Mouse (Mus musculus) hindbrain, postnatal 0 days (tissue): ENCODE data around the gene Slc35g3. TPM values are rescaled to one million over a fixed set of nuclear protein-coding genes. Genes with fewer than 3 reads are reported as not detected.

Source experiments
- ATAC-seq: fragments of 200-750 bp; cut with Nextera tagmentation; 2 replicates; pipeline ENCODE4 v1.8.0; 2017; ENCODE audit warnings: mild to moderate bottlenecking, moderate TSS enrichment, moderate library complexity
- DNase-seq: peaks from one replicate; pipeline ENCODE4 v3.0.0-alpha.2; 2015; ENCODE audit warnings: low spot score
- H3K27ac ChIP-seq: fragments of 300-500 bp; sonication (generic); 2 replicates; pipeline ENCODE4 v1.5.1; 2014; ENCODE audit warnings: mild to moderate bottlenecking
- H3K27me3 ChIP-seq: fragments of 300-500 bp; sonication (generic); 2 replicates; pipeline ENCODE4 v1.6.1; 2014; ENCODE audit warnings: low read length, mixed read lengths; ENCODE audit not compliant: insufficient read depth
- H3K36me3 ChIP-seq: fragments of 300-500 bp; sonication (generic); 2 replicates; pipeline ENCODE4 v1.6.1; 2014; ENCODE audit warnings: low read length, mixed read lengths; ENCODE audit not compliant: insufficient read depth
- H3K4me1 ChIP-seq: fragments of 300-500 bp; sonication (generic); 2 replicates; pipeline ENCODE4 v1.6.1; 2014; ENCODE audit warnings: antibody characterized with exemption, low read length, mixed read lengths; ENCODE audit not compliant: insufficient read depth
- H3K4me2 ChIP-seq: fragments of 300-500 bp; sonication (generic); 2 replicates; pipeline ENCODE4 v1.6.1; 2014; ENCODE audit warnings: low read depth, mild to moderate bottlenecking, low read length, moderate library complexity, mixed read lengths
- H3K4me3 ChIP-seq: fragments of 300-500 bp; sonication (generic); 2 replicates; pipeline ENCODE4 v1.5.1; 2014; ENCODE audit warnings: low read length
- H3K9ac ChIP-seq: fragments of 300-500 bp; sonication (generic); replicated peaks from 2 replicates; pipeline ENCODE4 v1.6.1; 2014; ENCODE audit warnings: mild to moderate bottlenecking, low read length, moderate library complexity, mixed read lengths
- H3K9me3 ChIP-seq: fragments of 300-500 bp; sonication (generic); 2 replicates; pipeline ENCODE4 v1.6.1; 2016; ENCODE audit warnings: low read length, mixed read lengths
- CTCF ChIP-seq: IDR thresholded peaks from 2 replicates; pipeline ENCODE4 v1.5.1; 2016; ENCODE audit warnings: antibody characterized with exemption, control low read depth, low read depth
- WGBS: fragments of 180-500 bp; shearing (Covaris S2); extraction: QIAGEN DNeasy Blood & Tissue Kit; methylation state at CpG from one replicate; pipeline ENCODE4 v1.1.7; 2014; 5-methylcytosine and 5-hydroxymethylcytosine counted together
- polyA plus RNA-seq: library from polyadenylated mRNA; unstranded; fragments of >200 nt; fragmentation: Nextera tagmentation; extraction: Ambion mirVana; gene quantifications from 2 replicates; pipeline ENCODE4 v1.2.1, GENCODE M21; 2015
- total RNA-seq: library from RNA; depleted of rRNA; stranded (reverse); fragments of >200 nt; gene quantifications from 2 replicates; pipeline ENCODE4 v1.2.3, GENCODE M21; 2014

Gene Slc35g3
- total and polyA plus RNA-seq, 2 experiments from 2014 or later, result 0.15 TPM; not detected in 1

- Histone ChIP-seq H3K36me3 (no peaks in the 10 kb centered on the region), H3K9me3 (no peaks in the 10 kb centered on the region), H3K4me3 (no peak overlapping the region), H3K4me1 (no peaks in the 10 kb centered on the region), H3K9ac (0 out of 2 replicates have a peak overlapping the region, but pooled peaks have one; percentile 28), H3K27me3 (no peaks in the 10 kb centered on the region), H3K27ac (no peak overlapping the region), H3K4me2 (no peak overlapping the region)
- TF ChIP-seq CTCF, result no peak
- 60% methylated on average over 5 of the region's 5 CpGs for WGBS
- DNase-seq (no peak), ATAC-seq (no peak)
These were observed 27.7 kb upstream of the Slc35g3 start for GRCm38 (mm10) chr11:69789431-69789830.

- DNase-seq, result no peak
- H3K9ac ChIP-seq, result no peak overlapping the region
- no peaks in the 10 kb centered on the region for H3K9me3 ChIP-seq
- no peaks in the 10 kb centered on the region for H3K36me3 ChIP-seq
- H3K4me1 ChIP-seq, result no peaks in the 10 kb centered on the region
- no peak overlapping the region for H3K27ac ChIP-seq
- ATAC-seq, result no peak
- H3K4me2 ChIP-seq, result no peak overlapping the region
- WGBS, result 80% methylated on average over 5 of the region's 5 CpGs
- TF ChIP-seq CTCF, result no peak
- H3K27me3 ChIP-seq, result no peaks in the 10 kb centered on the region
- H3K4me3 ChIP-seq, result no peak overlapping the region
These were observed 25.5 kb upstream of the Slc35g3 start for GRCm38 (mm10) chr11:69787306-69787705.

- Histone ChIP-seq H3K4me3 (no peak overlapping the region), H3K27me3 (no peaks in the 10 kb centered on the region), H3K9ac (no peak overlapping the region), H3K27ac (no peak overlapping the region), H3K4me2 (0 out of 2 replicates have a peak overlapping the region, but pooled peaks have one; percentile 11), H3K4me1 (no peaks in the 10 kb centered on the region), H3K9me3 (no peaks in the 10 kb centered on the region), H3K36me3 (no peaks in the 10 kb centered on the region)
- no peak for TF ChIP-seq CTCF
- ATAC-seq (no peak), DNase-seq (no peak)
- WGBS, result 44% methylated on average over 15 of the region's 15 CpGs
These were observed 23.1 kb upstream of the Slc35g3 start for GRCm38 (mm10) chr11:69784793-69785272.

GRCm38 (mm10) chr11:69781828-69782227 lies 20.1 kb upstream of the Slc35g3 start:
- WGBS, result 27% methylated on average over 4 of the region's 4 CpGs
- ATAC-seq (no peak), DNase-seq (no peak)
- Histone ChIP-seq H3K27me3 (no peaks in the 10 kb centered on the region), H3K36me3 (peaks cover 8% of the 10 kb centered on the region; the same call in 1 of the 2 replicates), H3K9me3 (no peaks in the 10 kb centered on the region), H3K4me2 (no peak overlapping the region), H3K4me1 (no peaks in the 10 kb centered on the region), H3K27ac (no peak overlapping the region), H3K9ac (no peak overlapping the region), H3K4me3 (no peak overlapping the region)
- no peak for TF ChIP-seq CTCF

GRCm38 (mm10) chr11:69778985-69779384 lies 17.2 kb upstream of the Slc35g3 start:
- Histone ChIP-seq H3K27me3 (no peaks in the 10 kb centered on the region), H3K36me3 (peaks cover 11% of the 10 kb centered on the region), H3K4me3 (no peak overlapping the region), H3K9me3 (no peaks in the 10 kb centered on the region), H3K27ac (no peak overlapping the region), H3K9ac (no peak overlapping the region), H3K4me2 (no peak overlapping the region), H3K4me1 (no peaks in the 10 kb centered on the region)
- no peak for ATAC-seq
- 53% methylated on average over 7 of the region's 7 CpGs for WGBS
- no peak for DNase-seq
- no peak for TF ChIP-seq CTCF

- Histone ChIP-seq H3K9ac (no peak overlapping the region), H3K27ac (no peak overlapping the region), H3K4me1 (no peaks in the 10 kb centered on the region), H3K36me3 (peaks cover 11% of the 10 kb centered on the region), H3K4me3 (no peak overlapping the region), H3K4me2 (no peak overlapping the region), H3K27me3 (no peaks in the 10 kb centered on the region), H3K9me3 (no peaks in the 10 kb centered on the region)
- TF ChIP-seq CTCF, result no peak
- ATAC-seq (no peak), DNase-seq (no peak)
- WGBS, result 61% methylated on average over 23 of the region's 23 CpGs
These were observed 16.7 kb upstream of the Slc35g3 start for GRCm38 (mm10) chr11:69778258-69778982.

- TF ChIP-seq CTCF, result no peak
- no peak for DNase-seq
- no peak for ATAC-seq
- Histone ChIP-seq H3K9me3 (no peaks in the 10 kb centered on the region), H3K4me1 (no peaks in the 10 kb centered on the region), H3K4me2 (no peak overlapping the region), H3K27me3 (no peaks in the 10 kb centered on the region), H3K4me3 (no peak overlapping the region), H3K9ac (no peak overlapping the region), H3K27ac (no peak overlapping the region), H3K36me3 (peaks cover 11% of the 10 kb centered on the region)
- 64% methylated on average over 26 of the region's 26 CpGs for WGBS
These were observed 15.9 kb upstream of the Slc35g3 start for GRCm38 (mm10) chr11:69777504-69778257.
